Mouse (Mus musculus): ENCODE measurements around the gene Tmem231. TPM values are rescaled to one million over a fixed set of nuclear protein-coding genes. Genes with fewer than 3 reads are reported as not detected.

Tmem231 gene
- polyA plus RNA-seq, 1 experiment from 2014 or later: 35.3 TPM

DNA sequence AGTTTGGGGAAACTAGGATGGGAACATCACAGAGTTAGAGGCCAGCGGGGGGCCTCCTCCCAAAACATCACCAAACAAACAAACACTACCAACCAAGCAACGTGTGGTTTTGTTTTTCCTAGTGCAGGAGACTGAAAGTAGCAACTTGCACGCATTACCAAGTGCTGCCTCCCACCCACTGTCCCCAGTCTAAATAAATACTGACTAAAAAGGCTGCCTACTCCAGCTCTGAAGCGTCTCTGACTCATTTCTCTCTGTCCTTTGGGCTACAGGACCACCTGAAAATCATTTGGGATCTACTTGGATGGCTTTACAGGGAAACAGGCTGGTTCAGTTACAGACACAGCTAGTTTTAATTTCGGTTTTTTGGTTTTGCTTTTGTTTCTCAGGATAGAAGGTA, 30.7 kb upstream of the Tmem231 start:
- CTCF ChIA-PET: interaction anchor here (1.0 to 1.4 kb wide), 2 partner anchors 11 to 26 kb away, joined by 3 read pairs; no protein-coding TSS in a partner anchor
- in situ Hi-C loops (cut with MboI; ENCODE audit: low pct_unique_long_range_greater_than_20kb): no loop called here
- POLR2A ChIA-PET: no interaction called here

DNA sequence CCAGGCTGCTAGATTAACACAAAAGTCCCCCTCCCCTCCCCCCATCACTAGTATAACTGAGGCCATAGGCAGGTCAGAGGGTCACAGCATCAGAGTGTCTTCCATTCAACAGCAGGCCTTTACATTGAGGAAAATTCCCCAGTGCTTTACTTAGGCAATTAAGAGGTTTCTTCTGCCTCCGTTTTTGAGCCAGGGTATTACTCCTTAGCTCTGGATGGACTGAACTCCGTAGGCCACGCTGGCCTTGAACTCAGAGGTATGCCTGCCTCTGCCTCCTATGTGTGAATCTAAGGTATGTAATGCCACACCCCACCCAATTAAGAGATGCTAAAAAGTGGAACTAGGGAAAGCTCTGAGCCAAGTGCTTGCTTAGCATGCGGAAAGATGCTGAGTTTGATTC, 29.9 kb upstream of the Tmem231 start:
- no peak for DNase-seq (ENCODE audit: low read depth, low spot score)
- no peak for TF ChIP-seq CTCF (IDR thresholded peaks at IDR 0.05)
- in situ Hi-C loops (cut with MboI; ENCODE audit: low pct_unique_long_range_greater_than_20kb): no loop called here
- CTCF ChIA-PET: interaction anchor here (1.0 kb wide), 1 partner anchor 12 kb away, joined by 3 read pairs; no protein-coding TSS in a partner anchor
- H3K27me3 ChIP-seq: no peaks in the 10 kb centered on the region
- ATAC-seq: no peak
- POLR2A ChIA-PET: no interaction called here

More for the DNA sequence above, 30.7 kb upstream of the Tmem231 start:
- H3K27me3 ChIP-seq: no peaks in the 10 kb centered on the region
- DNase-seq (ENCODE audit: low read depth, low spot score) (no peak), ATAC-seq (no peak)
- no peak for TF ChIP-seq CTCF (IDR thresholded peaks at IDR 0.05)

DNA sequence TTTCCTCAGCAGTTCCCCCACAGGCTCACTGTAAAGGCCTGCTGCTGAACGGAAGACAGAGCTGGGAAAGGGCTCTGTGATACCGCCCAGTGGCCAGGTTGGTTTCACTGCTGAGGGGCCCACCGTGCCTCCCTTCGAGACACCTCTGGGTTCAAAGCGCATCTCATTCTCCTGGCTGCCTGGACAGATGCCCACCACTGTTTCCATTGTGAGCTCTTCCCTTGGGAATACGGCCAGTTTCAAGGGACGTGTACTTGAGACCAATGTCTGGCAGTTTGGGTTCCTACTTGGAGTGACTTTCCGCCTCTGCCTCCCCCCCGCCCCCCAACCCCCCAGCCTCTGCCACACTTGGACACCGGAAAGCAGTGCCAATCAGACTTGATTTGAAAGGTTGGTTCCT, 29.4 kb upstream of the Tmem231 start:
- ChIA-PET POLR2A (no interaction called here), CTCF (interaction anchor here (1.0 kb wide), 1 partner anchor 13 kb away, joined by 3 read pairs; no protein-coding TSS in a partner anchor)
- in situ Hi-C loops (cut with MboI; ENCODE audit: low pct_unique_long_range_greater_than_20kb): no loop called here
- no peak for ATAC-seq
- no peaks in the 10 kb centered on the region for H3K27me3 ChIP-seq
- DNase-seq (ENCODE audit: low read depth, low spot score): no peak
- TF ChIP-seq CTCF (IDR thresholded peaks at IDR 0.05): no peak

DNA sequence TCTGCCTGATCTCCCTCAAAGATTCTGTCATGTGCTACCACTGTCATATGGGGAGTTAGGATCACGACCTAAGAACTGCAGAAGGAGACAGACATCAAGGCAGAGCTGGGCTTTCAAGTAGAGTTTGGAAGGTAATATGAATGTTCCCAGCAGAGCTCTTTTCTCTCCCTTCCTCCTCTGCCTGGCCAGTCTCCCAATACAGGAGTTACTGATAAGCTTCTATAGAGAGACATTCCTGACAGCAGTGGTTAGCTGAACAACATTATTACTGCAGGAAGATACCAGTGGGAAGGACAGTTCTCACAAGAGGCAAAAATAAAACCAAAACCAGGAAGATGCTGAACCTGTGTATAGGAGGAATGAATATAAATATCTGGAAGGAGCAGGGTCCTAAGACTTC, 28.9 kb upstream of the Tmem231 start:
- POLR2A ChIA-PET: no interaction called here
- in situ Hi-C loops (cut with MboI; ENCODE audit: low pct_unique_long_range_greater_than_20kb): no loop called here
- DNase-seq (ENCODE audit: low read depth, low spot score) (no peak), ATAC-seq (no peak)
- H3K27me3 ChIP-seq: no peaks in the 10 kb centered on the region
- CTCF ChIA-PET: interaction anchor here (1.0 kb wide), 1 partner anchor 13 kb away, joined by 3 read pairs; no protein-coding TSS in a partner anchor
- TF ChIP-seq CTCF (IDR thresholded peaks at IDR 0.05): no peak

DNA sequence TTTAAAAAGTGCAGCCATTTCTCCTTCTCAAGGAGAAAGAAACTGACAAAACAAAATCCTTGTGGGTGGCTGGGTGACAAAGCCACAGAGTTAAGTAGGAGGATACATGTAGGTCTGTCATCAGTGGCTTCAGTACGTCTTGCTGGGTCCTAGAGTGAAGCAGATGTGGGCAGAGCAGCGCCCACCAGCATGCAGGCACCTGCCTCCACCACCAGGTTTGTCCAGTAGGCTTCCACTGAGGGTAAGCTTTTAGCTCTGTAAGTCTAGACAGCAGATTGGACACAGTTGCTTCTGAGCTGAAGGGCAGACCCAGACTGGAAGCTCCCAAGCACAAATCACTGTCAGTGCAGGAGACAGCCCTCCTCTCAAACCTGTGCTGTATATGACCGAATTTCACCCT, 27.6 kb upstream of the Tmem231 start:
- ATAC-seq (no peak), DNase-seq (ENCODE audit: low read depth, low spot score) (no peak)
- CTCF ChIA-PET: no interaction called here
- no peaks in the 10 kb centered on the region for H3K27me3 ChIP-seq
- no peak for TF ChIP-seq CTCF (IDR thresholded peaks at IDR 0.05)
- in situ Hi-C loops (cut with MboI; ENCODE audit: low pct_unique_long_range_greater_than_20kb): no loop called here
- POLR2A ChIA-PET: no interaction called here

DNA sequence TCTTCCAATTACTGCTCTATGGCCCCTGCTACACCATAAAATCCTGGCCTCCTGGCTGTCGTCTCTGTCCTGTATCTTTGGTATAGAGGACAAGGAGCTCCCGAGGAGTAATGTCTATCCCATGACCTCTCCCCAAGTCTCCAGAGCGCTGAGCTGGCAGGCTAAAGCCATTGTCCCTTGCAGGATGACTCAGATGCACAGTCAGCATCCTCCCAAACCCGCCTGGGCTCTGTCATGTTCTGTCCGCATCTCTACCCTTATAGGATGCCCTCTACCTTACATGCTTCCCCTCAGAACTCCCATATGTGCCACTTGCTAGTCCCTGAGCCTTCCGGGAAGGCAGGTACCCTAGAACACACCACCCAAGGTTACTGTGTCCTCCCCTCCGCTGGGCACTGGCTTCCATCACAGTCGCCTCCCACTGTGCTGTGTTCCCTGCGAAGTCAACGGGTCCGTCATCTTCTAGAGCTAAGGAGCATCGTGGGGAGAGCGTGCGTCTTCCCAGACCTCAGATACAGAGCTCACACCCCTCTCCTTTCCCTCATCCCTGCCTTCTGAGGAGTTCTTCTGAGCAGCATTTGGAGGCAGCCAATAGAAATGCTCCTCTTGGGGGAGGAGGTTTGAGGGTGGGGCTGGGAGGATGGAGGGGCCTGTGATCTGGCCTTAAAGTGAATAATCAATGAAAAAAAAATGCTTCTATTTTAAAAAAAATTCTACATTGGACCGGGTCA, 27.1 kb upstream of the Tmem231 start:
- no peak for ATAC-seq
- no peak for DNase-seq (ENCODE audit: low read depth, low spot score)
- CTCF ChIA-PET: no interaction called here
- no peaks in the 10 kb centered on the region for H3K27me3 ChIP-seq
- in situ Hi-C loops (cut with MboI; ENCODE audit: low pct_unique_long_range_greater_than_20kb): no loop called here
- no peak for TF ChIP-seq CTCF (IDR thresholded peaks at IDR 0.05)
- POLR2A ChIA-PET: no interaction called here

DNA sequence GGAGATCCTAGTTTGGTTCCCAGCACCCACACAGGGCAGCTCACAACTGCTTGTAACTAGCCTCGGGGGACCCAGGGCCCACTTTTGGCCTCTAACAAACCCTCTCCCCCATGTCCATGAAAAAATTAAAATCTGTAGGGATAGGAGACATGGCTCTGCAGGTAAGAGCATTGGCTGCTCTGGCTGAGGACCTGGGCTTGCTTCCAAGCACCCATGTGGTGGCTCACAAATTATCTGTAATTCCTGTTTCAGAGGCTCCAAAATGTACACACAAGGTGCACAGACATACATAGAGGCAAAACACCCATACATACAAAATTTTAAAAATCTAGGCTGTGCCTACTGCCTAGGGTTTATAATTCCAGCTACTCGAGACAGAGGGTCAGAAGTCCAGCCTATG, 23.6 kb upstream of the Tmem231 start:
- DNase-seq (ENCODE audit: low read depth, low spot score) (no peak), ATAC-seq (no peak)
- TF ChIP-seq CTCF (IDR thresholded peaks at IDR 0.05): no peak
- in situ Hi-C loops (cut with MboI; ENCODE audit: low pct_unique_long_range_greater_than_20kb): no loop called here
- ChIA-PET POLR2A (no interaction called here), CTCF (no interaction called here)
- H3K27me3 ChIP-seq: no peaks in the 10 kb centered on the region

DNA sequence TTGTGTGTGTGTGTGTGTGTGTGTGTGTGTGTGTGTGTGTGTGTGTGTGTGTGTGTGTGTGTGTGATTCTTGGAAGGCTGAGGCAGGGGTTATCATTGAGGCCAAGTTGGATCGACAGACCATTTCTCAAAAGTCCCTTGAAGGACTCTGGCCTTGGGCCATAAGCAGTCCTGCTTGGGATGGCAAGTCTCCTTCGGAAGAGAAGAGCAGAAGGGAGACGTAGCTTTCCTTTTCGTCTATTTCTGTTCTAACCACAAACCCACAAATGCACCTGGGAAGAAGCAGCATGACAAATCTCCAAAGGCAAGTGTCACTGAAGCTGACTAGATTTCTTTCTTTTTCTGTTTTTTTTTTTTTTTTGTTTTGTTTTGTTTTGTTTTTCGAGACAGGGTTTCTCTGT, 22.2 kb upstream of the Tmem231 start:
- no peaks in the 10 kb centered on the region for H3K27me3 ChIP-seq
- no peak for ATAC-seq
- in situ Hi-C loops (cut with MboI; ENCODE audit: low pct_unique_long_range_greater_than_20kb): no loop called here
- DNase-seq (ENCODE audit: low read depth, low spot score): no peak
- CTCF ChIA-PET: no interaction called here
- TF ChIP-seq CTCF (IDR thresholded peaks at IDR 0.05): no peak
- POLR2A ChIA-PET: interaction anchor here (0.7 kb wide), 1 partner anchor 10 kb away, joined by 4 read pairs; no protein-coding TSS in a partner anchor

DNA sequence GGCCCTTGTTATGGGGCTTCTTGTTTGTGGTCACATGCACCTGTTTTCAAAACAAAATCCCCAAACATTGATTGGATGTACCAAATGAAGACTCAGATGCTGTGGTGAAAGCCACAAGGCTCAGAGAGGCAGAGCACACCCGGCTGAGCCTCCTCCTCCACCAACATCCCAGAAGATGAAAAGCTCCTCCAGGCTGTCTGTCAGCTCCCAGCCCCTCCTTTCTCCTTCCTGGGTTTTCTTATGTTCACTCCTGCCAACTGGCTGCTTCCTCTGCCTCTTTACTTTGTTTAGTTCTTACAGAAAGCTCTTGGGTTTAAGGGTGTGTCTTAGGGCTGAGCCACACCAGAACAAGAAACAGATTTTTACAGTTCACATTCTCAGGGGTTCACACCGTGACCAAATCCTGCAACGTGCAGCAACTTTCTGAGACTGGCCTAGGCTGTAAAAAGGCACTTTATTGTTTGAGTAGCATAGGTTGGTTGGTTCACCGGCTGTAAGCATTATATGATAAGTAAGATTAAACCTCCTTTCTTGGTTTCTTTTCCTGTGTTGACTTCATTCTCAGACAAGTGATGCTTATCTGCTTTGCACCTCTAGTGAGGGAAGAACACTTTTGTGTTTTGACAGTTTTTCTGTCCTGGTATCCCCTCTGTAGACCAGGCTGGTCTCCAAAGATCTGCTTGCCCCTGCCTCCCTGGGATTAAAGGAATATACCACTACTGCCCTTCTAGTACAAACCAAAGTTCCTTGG, 21.3 kb upstream of the Tmem231 start:
- ChIA-PET POLR2A (interaction anchor here (0.7 kb wide), 1 partner anchor 9 kb away, joined by 4 read pairs; no protein-coding TSS in a partner anchor), CTCF (interaction anchor here (1.3 kb wide), 1 partner anchor 29 kb away, joined by 4 read pairs; no protein-coding TSS in a partner anchor)
- in situ Hi-C loops (cut with MboI; ENCODE audit: low pct_unique_long_range_greater_than_20kb): no loop called here
- no peaks in the 10 kb centered on the region for H3K27me3 ChIP-seq
- DNase-seq (ENCODE audit: low read depth, low spot score) (no peak), ATAC-seq (no peak)
- TF ChIP-seq CTCF (IDR thresholded peaks at IDR 0.05): no peak

DNA sequence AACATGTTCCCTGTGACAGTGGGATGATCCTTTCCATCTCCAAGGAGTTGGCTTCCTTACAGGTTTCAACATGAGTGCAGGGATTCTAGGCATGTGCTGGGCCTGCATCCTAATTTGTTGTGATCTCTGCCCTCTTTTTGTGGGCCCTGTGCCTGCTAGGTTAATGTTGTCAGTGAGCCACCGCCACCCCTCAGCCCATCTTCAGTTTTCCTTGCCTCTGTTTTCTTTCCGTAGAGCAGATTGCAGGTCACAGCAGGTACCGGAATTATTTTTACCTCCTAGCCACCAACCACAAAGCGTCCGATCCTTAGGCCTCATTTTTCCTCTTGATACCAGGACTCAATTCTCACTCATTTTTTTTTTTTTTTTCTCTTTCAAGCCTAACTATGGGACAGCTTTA, 18.3 kb upstream of the Tmem231 start:
- ChIA-PET CTCF (no interaction called here), POLR2A (no interaction called here)
- no peak for TF ChIP-seq CTCF (IDR thresholded peaks at IDR 0.05)
- in situ Hi-C loops (cut with MboI; ENCODE audit: low pct_unique_long_range_greater_than_20kb): no loop called here
- DNase-seq (ENCODE audit: low read depth, low spot score): no peak
- no peak for ATAC-seq
- no peaks in the 10 kb centered on the region for H3K27me3 ChIP-seq

DNA sequence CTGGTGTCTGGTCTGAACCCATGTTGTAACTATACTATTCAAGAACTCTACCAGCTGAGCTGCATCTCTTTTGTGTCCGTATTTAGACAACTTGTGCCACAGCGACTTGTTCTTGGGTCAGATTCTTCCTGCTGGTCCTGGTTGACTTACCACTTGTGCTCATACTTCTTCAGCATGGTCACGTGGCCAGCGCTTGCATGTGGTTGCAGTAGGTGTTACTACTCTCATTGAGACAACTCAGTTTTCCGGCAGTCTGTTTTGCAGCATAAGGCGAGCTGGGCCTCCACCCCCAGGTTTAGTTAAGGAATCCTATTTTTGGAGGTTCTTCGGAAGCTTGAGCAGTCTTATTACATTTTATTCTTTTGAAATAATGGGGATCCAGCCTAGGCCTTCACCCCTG, 17.6 kb upstream of the Tmem231 start:
- ChIA-PET CTCF (no interaction called here), POLR2A (interaction anchor here (0.6 kb wide), 1 partner anchor 17 kb away, joined by 3 read pairs; no protein-coding TSS in a partner anchor)
- H3K27me3 ChIP-seq: no peaks in the 10 kb centered on the region
- TF ChIP-seq CTCF (IDR thresholded peaks at IDR 0.05): no peak
- DNase-seq (ENCODE audit: low read depth, low spot score) (no peak), ATAC-seq (no peak)
- in situ Hi-C loops (cut with MboI; ENCODE audit: low pct_unique_long_range_greater_than_20kb): no loop called here
